Mouse (Mus musculus) right cerebral cortex, postnatal 36 days (tissue): Measurements from ENCODE around the gene Inava.

Source experiments
- DNase-seq, 2 experiments: peaks; one replicate each; pipeline ENCODE4 v3.0.0; 2022; ENCODE audit warnings: low spot score in 2 of 2, mixed read lengths in 1 of 2

The Inava gene

GRCm38 (mm10) chr1:136233892-136234594 is at the start of gene Inava:
Inava (minus strand) TSS chr1:136234264.
- no peak for DNase-seq

- no peak for DNase-seq
These were observed 43.3 kb upstream of the Inava start for GRCm38 (mm10) chr1:136277366-136277765.

- no peak for DNase-seq
These were observed 34.2 kb upstream of the Inava start for GRCm38 (mm10) chr1:136268224-136268623.

- no peak for DNase-seq
These were observed 32.1 kb upstream of the Inava start for GRCm38 (mm10) chr1:136266127-136266526.

- no peak for DNase-seq
These were observed 29.3 kb upstream of the Inava start for GRCm38 (mm10) chr1:136263355-136263754.

- DNase-seq = no peak
These were observed 26.7 kb upstream of the Inava start, which contains the start of gene Gpr25 for GRCm38 (mm10) chr1:136260635-136261238. Gpr25 (minus strand) TSS chr1:136260873.

- DNase-seq = peak; percentile 51 to 58
These were observed 26.0 kb upstream of the Inava start for GRCm38 (mm10) chr1:136259893-136260634.

DNA sequence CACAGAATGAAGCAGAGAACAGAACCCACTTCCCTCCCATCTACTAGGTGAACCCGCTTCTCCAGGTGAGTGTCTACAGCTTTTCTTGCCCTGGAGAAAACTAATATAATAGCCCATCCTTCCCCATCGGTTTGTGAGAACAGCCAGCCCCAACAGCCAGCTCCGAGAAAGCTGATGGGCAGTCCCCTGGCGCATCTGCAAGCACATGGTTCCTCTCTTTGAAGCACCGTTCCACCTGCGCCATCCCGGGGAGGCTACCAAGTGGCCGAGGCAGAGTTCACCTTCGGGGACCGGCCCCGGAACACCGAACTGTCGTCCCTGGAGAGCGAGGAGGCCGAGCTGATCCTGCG is 25.5 kb upstream of the Inava start:
- no peak for DNase-seq

- no peak for DNase-seq
These were observed 24.4 kb upstream of the Inava start for GRCm38 (mm10) chr1:136258495-136258894.

- no peak for DNase-seq
These were observed 21.6 kb upstream of the Inava start for GRCm38 (mm10) chr1:136255657-136256056.

DNA sequence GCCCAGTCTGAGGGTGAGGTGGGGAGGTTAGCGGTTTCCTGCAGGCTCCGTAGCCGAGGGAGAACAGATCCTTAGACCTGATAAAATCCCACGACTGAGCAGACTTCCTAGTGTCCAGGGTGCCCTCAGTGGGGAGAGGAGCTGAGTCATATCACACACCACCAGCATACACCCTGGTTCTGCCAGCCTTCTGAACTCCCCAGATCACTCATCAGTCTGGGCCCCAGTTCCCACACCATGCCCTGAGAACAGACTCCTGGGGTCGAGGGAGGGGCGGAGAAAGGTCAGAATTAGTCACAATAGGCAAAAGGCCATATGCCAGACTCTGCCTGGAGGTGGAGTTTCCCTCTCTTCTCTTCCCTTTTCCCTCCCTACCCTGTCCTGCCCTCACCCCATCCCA is 21.1 kb upstream of the Inava start:
- no peak for DNase-seq

DNA sequence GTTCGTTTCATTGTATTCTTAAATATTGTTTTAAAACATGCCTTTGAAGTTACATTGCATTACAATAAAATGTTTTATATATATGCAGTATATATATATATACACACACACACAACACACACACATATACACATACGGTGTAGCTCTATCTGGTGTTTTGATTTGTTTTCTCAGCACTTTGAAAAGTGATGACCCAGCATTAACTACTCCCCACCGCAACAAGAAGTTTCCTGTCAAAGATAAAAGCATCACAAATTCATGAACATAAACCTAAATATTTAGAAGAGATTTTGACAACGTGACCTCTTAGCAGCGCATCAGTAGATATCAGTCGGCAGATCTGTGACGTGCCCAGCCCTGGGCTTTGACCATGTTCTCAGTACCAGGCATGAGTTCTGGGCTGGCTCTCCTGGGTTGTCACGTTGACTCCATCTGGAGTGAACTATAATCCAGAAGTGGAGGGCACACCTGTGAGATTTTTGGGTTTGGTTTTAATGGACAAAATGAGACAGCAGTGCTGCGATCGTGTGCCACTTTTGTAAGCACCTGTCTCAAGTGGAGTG is 20.5 kb upstream of the Inava start:
- no peak for DNase-seq

GRCm38 (mm10) chr1:136253472-136253871 is 19.4 kb upstream of the Inava start:
- no peak for DNase-seq

GRCm38 (mm10) chr1:136249662-136250061 is 15.6 kb upstream of the Inava start:
- DNase-seq = no peak

DNA sequence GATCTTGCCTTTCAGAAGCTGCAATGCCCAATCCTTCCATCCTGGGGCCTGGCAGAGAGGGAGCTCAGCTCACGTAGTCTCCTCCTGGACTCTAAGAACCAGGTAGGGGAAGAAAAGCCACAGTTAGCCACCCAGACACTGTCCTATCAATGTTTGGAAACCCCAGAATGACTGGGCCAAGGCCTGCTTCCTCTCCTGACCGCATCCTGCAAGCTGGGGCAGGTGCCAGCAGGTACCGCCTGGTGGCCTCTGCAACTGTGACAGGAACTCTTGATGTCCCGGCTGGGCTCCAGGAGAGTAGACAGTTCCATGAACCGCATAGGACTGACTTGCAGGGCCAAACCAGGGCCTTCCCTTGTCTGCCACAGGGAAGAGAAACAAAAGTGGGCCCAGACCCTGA is 13.3 kb upstream of the Inava start:
- no peak for DNase-seq

DNA sequence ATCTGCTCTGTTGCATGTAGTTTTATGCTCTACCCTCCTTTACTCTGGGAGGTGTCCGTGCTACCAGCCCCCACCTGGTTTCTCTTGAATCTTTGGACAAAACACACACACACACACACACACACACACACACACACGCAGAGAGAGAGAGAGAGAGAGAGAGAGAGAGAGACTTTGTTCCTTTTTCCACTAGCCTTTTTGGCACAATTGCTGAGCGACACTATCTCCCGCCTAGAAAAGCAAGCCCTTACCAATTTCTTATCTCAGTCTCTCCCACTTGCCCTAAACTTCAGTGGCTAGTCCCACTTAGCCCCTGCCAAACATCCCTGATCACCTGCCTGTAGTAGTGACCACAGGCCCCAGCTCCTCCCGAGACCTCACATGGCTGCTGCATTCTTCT is 10.4 kb upstream of the Inava start:
- no peak for DNase-seq

- DNase-seq = peak in 1 of 2 experiments; percentile 16
These were observed 7.7 kb upstream of the Inava start for GRCm38 (mm10) chr1:136241801-136242200.

DNA sequence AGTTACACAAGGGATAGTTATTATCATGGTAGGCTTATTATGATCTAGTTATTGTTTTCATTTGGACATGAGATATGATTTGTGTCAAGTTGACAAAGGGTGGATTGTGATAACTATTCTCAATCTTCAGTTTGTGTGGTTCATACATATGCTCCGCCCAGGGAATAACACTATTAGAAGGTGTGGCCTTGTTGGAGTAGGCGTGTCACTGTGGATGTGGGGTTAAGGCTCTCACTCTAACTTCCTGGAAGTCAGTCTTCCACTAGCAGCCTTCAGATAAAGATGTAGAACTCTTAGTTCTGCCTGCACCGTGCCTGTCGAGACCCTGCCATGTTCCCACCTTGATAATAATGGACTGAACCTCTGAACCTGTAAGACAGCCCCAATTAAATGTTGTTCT is 4.4 kb upstream of the Inava start:
- DNase-seq = no peak

DNA sequence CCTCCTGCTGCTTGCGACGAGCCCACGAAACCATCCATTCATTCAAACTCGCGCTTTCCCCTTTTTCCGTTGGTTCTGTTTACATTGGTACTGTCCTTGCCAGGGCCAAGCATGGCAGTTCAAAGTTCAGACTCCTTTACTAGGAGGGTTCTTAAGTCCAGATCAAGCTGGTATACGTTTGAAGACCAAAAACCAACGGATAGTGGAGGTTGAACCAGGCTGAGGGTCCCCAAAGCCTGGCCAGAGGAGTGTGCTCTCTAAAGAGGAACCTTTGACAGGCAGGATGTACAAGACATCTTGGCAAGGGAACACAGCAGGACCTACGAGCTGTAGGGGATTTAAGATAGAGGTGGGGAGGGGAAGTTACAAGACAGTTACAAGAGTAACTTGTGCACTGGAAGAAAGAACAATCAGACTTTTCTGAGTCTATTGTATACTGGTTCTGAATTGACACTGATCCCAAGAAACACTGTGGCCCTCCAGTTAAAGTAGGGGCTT is 580 bp upstream of the Inava start:
- DNase-seq = no peak

GRCm38 (mm10) chr1:136232986-136233790 is 876 bp downstream of the Inava start:
- DNase-seq = no peak

DNA sequence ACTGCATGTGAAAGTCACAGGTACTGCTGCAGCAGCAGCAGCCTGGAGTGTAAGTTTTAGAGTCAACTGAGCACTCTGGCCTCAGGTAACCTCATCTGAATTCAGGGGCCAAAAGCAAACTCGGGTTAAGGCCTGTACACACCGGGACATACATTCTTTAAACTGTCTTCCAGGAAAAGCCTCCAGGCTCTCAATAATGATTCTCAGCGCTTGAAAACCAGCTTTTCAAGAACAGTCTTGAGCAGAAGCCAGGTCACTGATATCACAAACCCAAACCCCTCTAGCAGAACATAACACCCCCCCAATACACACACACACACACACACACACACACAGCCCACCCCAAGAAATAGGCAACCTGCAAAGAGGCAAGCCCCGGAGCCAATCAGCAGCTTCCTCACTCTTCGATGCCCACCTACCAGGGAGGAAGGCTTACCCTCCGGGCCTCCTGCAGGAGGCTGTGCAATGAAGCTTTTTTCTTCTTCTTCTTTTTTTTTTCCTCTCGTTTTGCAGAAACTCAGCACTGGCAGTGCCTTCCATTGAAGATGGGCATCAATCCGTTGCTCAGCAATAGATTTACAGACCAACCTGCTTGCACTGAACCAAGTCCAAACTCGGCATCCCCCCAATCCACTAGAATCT is 1.7 kb downstream of the Inava start:
- DNase-seq = no peak
